Mouse (Mus musculus): ENCODE measurements at regions not wholly inside any gene's neighbourhood (a gene's known extent, or its start where the extent isn't known, plus 50 kb on each side); places are given as distances from the start of the nearest gene placed in this dataset.

- peak; percentile 55 for DNase-seq
Measured at GRCm38 (mm10) chr3:62159031-62159430, 179.1 kb upstream of the Arhgef26 start.

- no peak for DNase-seq
Measured at GRCm38 (mm10) chr3:62170647-62171046, 167.5 kb upstream of the Arhgef26 start.

- no peak for DNase-seq
Measured at GRCm38 (mm10) chr3:62187807-62188509, 150.2 kb upstream of the Arhgef26 start.

GRCm38 (mm10) chr3:62192466-62192865, 145.7 kb upstream of the Arhgef26 start:
- DNase-seq = no peak

GRCm38 (mm10) chr3:62194421-62194820, 143.7 kb upstream of the Arhgef26 start:
- no peak for DNase-seq

GRCm38 (mm10) chr3:62196679-62197078, 141.5 kb upstream of the Arhgef26 start:
- no peak for DNase-seq

- peak; percentile 39 for DNase-seq
Measured at GRCm38 (mm10) chr3:62215806-62216205, 122.3 kb upstream of the Arhgef26 start.

- DNase-seq = no peak
Measured at GRCm38 (mm10) chr3:62217335-62217734, 120.8 kb upstream of the Arhgef26 start.

GRCm38 (mm10) chr3:62227697-62228096, 110.4 kb upstream of the Arhgef26 start:
- DNase-seq = no peak

- no peak for DNase-seq
Measured at GRCm38 (mm10) chr3:62228156-62228555, 110.0 kb upstream of the Arhgef26 start.

GRCm38 (mm10) chr3:62241031-62241430, 97.1 kb upstream of the Arhgef26 start:
- no peak for DNase-seq

GRCm38 (mm10) chr3:62271703-62272102, 66.4 kb upstream of the Arhgef26 start:
- no peak for DNase-seq

- DNase-seq = no peak
Measured at GRCm38 (mm10) chr3:62278279-62278678, 59.9 kb upstream of the Arhgef26 start.

GRCm38 (mm10) chr3:62280960-62281359, 57.2 kb upstream of the Arhgef26 start:
- DNase-seq = no peak

Measured in adrenal gland, postnatal 25 days (tissue).